Mouse (Mus musculus) heart, embryonic 13.5 days (tissue): ENCODE results near the gene Mob2. TPM values are rescaled to one million over a fixed set of nuclear protein-coding genes. Genes with fewer than 3 reads are reported as not detected.
A peak's percentile ranks its signal among the peaks of the same experiment; 100 is the strongest.

Experiments
- ATAC-seq: fragments of 200-750 bp; cut with Nextera tagmentation; 2 replicates; pipeline ENCODE4 v1.8.0; 2017; ENCODE audit warnings: moderate TSS enrichment; ENCODE audit not compliant: insufficient number of reproducible peaks, low FRiP score, low TSS enrichment; ENCODE audit errors: extremely low read depth
- H3K27ac ChIP-seq: fragments of 300-500 bp; sonication (generic); replicated peaks from 2 replicates; pipeline ENCODE4 v1.5.1; 2015; ENCODE audit warnings: moderate library complexity, mild to moderate bottlenecking, inconsistent platforms
- H3K27me3 ChIP-seq: fragments of 300-500 bp; sonication (generic); replicated peaks from 2 replicates; pipeline ENCODE4 v1.6.1; 2015; ENCODE audit warnings: mild to moderate bottlenecking, inconsistent platforms
- H3K36me3 ChIP-seq: fragments of 300-500 bp; sonication (generic); 2 replicates; pipeline ENCODE4 v1.6.1; 2015; ENCODE audit warnings: mild to moderate bottlenecking, inconsistent platforms
- H3K4me1 ChIP-seq: fragments of 300-500 bp; sonication (generic); 2 replicates; pipeline ENCODE4 v1.6.1; 2015; ENCODE audit warnings: inconsistent platforms
- H3K4me2 ChIP-seq: fragments of 300-500 bp; sonication (generic); 2 replicates; pipeline ENCODE4 v1.6.1; 2015; ENCODE audit warnings: inconsistent platforms, mild to moderate bottlenecking, moderate library complexity
- H3K4me3 ChIP-seq: fragments of 300-500 bp; sonication (generic); 2 replicates; pipeline ENCODE4 v1.5.1; 2015; ENCODE audit warnings: moderate library complexity, mild to moderate bottlenecking, inconsistent platforms
- H3K9ac ChIP-seq: fragments of 300-500 bp; sonication (generic); 2 replicates; pipeline ENCODE4 v1.6.1; 2015; ENCODE audit warnings: inconsistent platforms, mild to moderate bottlenecking, moderate library complexity
- H3K9me3 ChIP-seq: fragments of 300-500 bp; sonication (generic); 2 replicates; pipeline ENCODE4 v1.6.1; 2016; ENCODE audit warnings: inconsistent platforms
- WGBS: fragments of 180-500 bp; shearing (Covaris S2); methylation state at CpG from one replicate; pipeline ENCODE4 v1.1.7; 2015; ENCODE audit warnings: mixed read lengths; 5-methylcytosine and 5-hydroxymethylcytosine counted together
- polyA plus RNA-seq: library from polyadenylated mRNA; unstranded; fragments of >200 nt; fragmentation: Nextera tagmentation; extraction: Ambion mirVana; gene quantifications from 2 replicates; pipeline ENCODE4 v1.2.1, GENCODE M21; 2015

The Mob2 gene
- polyA plus RNA-seq, 1 experiment from 2014 or later, result 42.8 TPM

GRCm38 (mm10) chr7:142077138-142077537 lies 16.3 kb upstream of the Mob2 start:
- Histone ChIP-seq H3K4me2 (peak overlapping the region; percentile 3; the same call in 1 of the 2 replicates), H3K36me3 (peaks cover 38% of the 10 kb centered on the region), H3K4me1 (peaks cover 24% of the 10 kb centered on the region), H3K9me3 (no peaks in the 10 kb centered on the region), H3K27me3 (peaks cover 40% of the 10 kb centered on the region), H3K27ac (peak overlapping the region; percentile 25; the same call in 1 of the 2 replicates), H3K4me3 (no peak overlapping the region), H3K9ac (no peak overlapping the region)
- no peak for ATAC-seq
- 36% methylated on average over 3 of the region's 3 CpGs for WGBS

GRCm38 (mm10) chr7:142074146-142074886 lies 13.5 kb upstream of the Mob2 start:
- 55% methylated on average over 8 of the region's 8 CpGs for WGBS
- no peak overlapping the region for H3K9ac ChIP-seq
- peaks cover 24% of the 10 kb centered on the region for H3K4me1 ChIP-seq
- H3K27me3 ChIP-seq, result peaks cover 32% of the 10 kb centered on the region
- H3K4me2 ChIP-seq, result no peak overlapping the region
- no peaks in the 10 kb centered on the region for H3K9me3 ChIP-seq
- no peak overlapping the region for H3K4me3 ChIP-seq
- peaks cover 11% of the 10 kb centered on the region; the same call in 1 of the 2 replicates for H3K36me3 ChIP-seq
- ATAC-seq, result no peak
- no peak overlapping the region for H3K27ac ChIP-seq

GRCm38 (mm10) chr7:142071717-142072116 lies 10.9 kb upstream of the Mob2 start:
- Histone ChIP-seq H3K9me3 (no peaks in the 10 kb centered on the region), H3K36me3 (no peaks in the 10 kb centered on the region), H3K27me3 (peaks cover 47% of the 10 kb centered on the region), H3K4me2 (no peak overlapping the region), H3K27ac (no peak overlapping the region), H3K9ac (no peak overlapping the region), H3K4me1 (peaks cover 12% of the 10 kb centered on the region), H3K4me3 (no peak overlapping the region)
- ATAC-seq, result no peak

- H3K9ac ChIP-seq, result 0 out of 2 replicates have a peak overlapping the region, but pooled peaks have one; percentile 19
- peaks cover 12% of the 10 kb centered on the region for H3K4me1 ChIP-seq
- peak overlapping the region; percentile 64 for H3K4me2 ChIP-seq
- H3K27ac ChIP-seq, result no peak overlapping the region
- ATAC-seq, result no peak; the same call in 1 of the 2 replicates
- 11% methylated on average over 9 of the region's 10 CpGs for WGBS
- no peaks in the 10 kb centered on the region for H3K9me3 ChIP-seq
- peak overlapping the region; percentile 34 for H3K4me3 ChIP-seq
- H3K27me3 ChIP-seq, result peaks cover 50% of the 10 kb centered on the region
- no peaks in the 10 kb centered on the region for H3K36me3 ChIP-seq
These were observed 10.3 kb upstream of the Mob2 start for GRCm38 (mm10) chr7:142071212-142071578.

- ATAC-seq, result 0 out of 2 replicates have a peak, but pooled peaks have one; percentile 14
- H3K36me3 ChIP-seq, result no peaks in the 10 kb centered on the region
- peak overlapping the region; percentile 64 for H3K4me2 ChIP-seq
- 0 out of 2 replicates have a peak overlapping the region, but pooled peaks have one; percentile 19 for H3K9ac ChIP-seq
- peaks cover 12% of the 10 kb centered on the region for H3K4me1 ChIP-seq
- peaks cover 52% of the 10 kb centered on the region for H3K27me3 ChIP-seq
- H3K4me3 ChIP-seq, result peak overlapping the region; percentile 34
- no peaks in the 10 kb centered on the region for H3K9me3 ChIP-seq
- H3K27ac ChIP-seq, result no peak overlapping the region
- 15% methylated on average over 13 of the region's 13 CpGs for WGBS
These were observed 9.8 kb upstream of the Mob2 start for GRCm38 (mm10) chr7:142070458-142071211.

GRCm38 (mm10) chr7:142068429-142068828 lies 7.6 kb upstream of the Mob2 start:
- H3K4me1 ChIP-seq, result peaks cover 5% of the 10 kb centered on the region; the same call in 1 of the 2 replicates
- no peak overlapping the region for H3K4me2 ChIP-seq
- H3K9me3 ChIP-seq, result no peaks in the 10 kb centered on the region
- H3K27me3 ChIP-seq, result peaks cover 51% of the 10 kb centered on the region
- H3K4me3 ChIP-seq, result no peak overlapping the region
- H3K27ac ChIP-seq, result no peak overlapping the region
- 54% methylated on average over 4 of the region's 4 CpGs for WGBS
- H3K9ac ChIP-seq, result no peak overlapping the region
- H3K36me3 ChIP-seq, result no peaks in the 10 kb centered on the region
- ATAC-seq, result no peak

GRCm38 (mm10) chr7:142060185-142060930 lies 507 bp downstream of the Mob2 start:
- Histone ChIP-seq H3K27me3 (peaks cover 12% of the 10 kb centered on the region), H3K9ac (peak overlapping the region; percentile 97), H3K4me2 (peak overlapping the region; percentile 85), H3K36me3 (peaks cover 14% of the 10 kb centered on the region), H3K4me1 (peaks cover 41% of the 10 kb centered on the region), H3K4me3 (peak overlapping the region; percentile 93), H3K9me3 (no peaks in the 10 kb centered on the region), H3K27ac (peak overlapping the region; percentile 80)
- under 1% methylated on average over 65 of the region's 66 CpGs for WGBS
- no peak for ATAC-seq

GRCm38 (mm10) chr7:142059024-142059423 lies 1.8 kb downstream of the Mob2 start:
- H3K9ac ChIP-seq, result no peak overlapping the region; the same call in 1 of the 2 replicates
- H3K27me3 ChIP-seq, result no peaks in the 10 kb centered on the region
- H3K4me1 ChIP-seq, result peaks cover 42% of the 10 kb centered on the region
- no peak overlapping the region for H3K4me3 ChIP-seq
- peak overlapping the region; percentile 85 for H3K4me2 ChIP-seq
- no peak overlapping the region for H3K27ac ChIP-seq
- ATAC-seq, result no peak
- WGBS, result 30% methylated on average over 2 of the region's 2 CpGs
- peaks cover 22% of the 10 kb centered on the region for H3K36me3 ChIP-seq
- H3K9me3 ChIP-seq, result no peaks in the 10 kb centered on the region

- 93% methylated on average over 1 of the region's 1 CpGs for WGBS
- Histone ChIP-seq H3K9me3 (no peaks in the 10 kb centered on the region), H3K27ac (no peak overlapping the region), H3K4me3 (no peak overlapping the region), H3K36me3 (peaks cover 29% of the 10 kb centered on the region), H3K9ac (no peak overlapping the region), H3K27me3 (no peaks in the 10 kb centered on the region), H3K4me1 (peaks cover 42% of the 10 kb centered on the region), H3K4me2 (no peak overlapping the region)
- no peak for ATAC-seq
These were observed 3.7 kb downstream of the Mob2 start for GRCm38 (mm10) chr7:142057121-142057520.

GRCm38 (mm10) chr7:142056601-142057061 lies 4.2 kb downstream of the Mob2 start:
- Histone ChIP-seq H3K27me3 (no peaks in the 10 kb centered on the region), H3K36me3 (peaks cover 29% of the 10 kb centered on the region), H3K4me2 (no peak overlapping the region), H3K4me3 (no peak overlapping the region), H3K27ac (no peak overlapping the region), H3K9me3 (no peaks in the 10 kb centered on the region), H3K9ac (no peak overlapping the region), H3K4me1 (peaks cover 41% of the 10 kb centered on the region)
- WGBS, result 78% methylated on average over 1 of the region's 1 CpGs
- no peak for ATAC-seq

- Histone ChIP-seq H3K36me3 (peaks cover 29% of the 10 kb centered on the region), H3K27me3 (no peaks in the 10 kb centered on the region), H3K4me3 (no peak overlapping the region), H3K9me3 (no peaks in the 10 kb centered on the region), H3K4me1 (peaks cover 44% of the 10 kb centered on the region), H3K9ac (no peak overlapping the region), H3K4me2 (no peak overlapping the region), H3K27ac (no peak overlapping the region)
- ATAC-seq, result no peak
- 81% methylated on average over 3 of the region's 3 CpGs for WGBS
These were observed 5.4 kb downstream of the Mob2 start for GRCm38 (mm10) chr7:142055431-142055830.
